Mouse (Mus musculus): Measurements from ENCODE around the gene March10. TPM values are rescaled to one million over a fixed set of nuclear protein-coding genes. Genes with fewer than 3 reads are reported as not detected.
A peak's percentile ranks its signal among the peaks of the same experiment; 100 is the strongest.

The March10 gene
- polyA plus RNA-seq, 1 experiment from 2014 or later: not detected

DNA sequence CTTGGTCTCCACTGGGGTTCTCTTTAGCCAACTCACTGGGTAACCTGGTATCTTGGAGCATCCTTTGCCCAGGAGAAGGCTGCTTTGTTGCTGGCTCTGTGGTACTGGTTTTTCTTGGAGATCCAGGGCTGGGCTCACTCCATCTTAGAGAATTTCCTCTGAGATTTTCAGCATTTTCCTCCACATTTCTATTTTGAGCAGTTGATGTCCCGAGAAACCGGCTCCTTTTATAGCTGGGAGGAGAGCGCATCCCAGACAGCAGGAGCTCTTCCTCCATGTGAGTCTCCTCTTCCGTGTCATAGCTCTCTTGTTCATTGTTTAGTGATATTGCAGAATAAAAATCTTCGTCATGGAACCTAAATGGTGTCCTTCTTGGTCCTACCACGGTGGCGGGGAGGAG is 66.2 kb downstream of the March10 start:
- no peak overlapping the region for H3K9ac ChIP-seq (ENCODE audit: low read length)
- no peak overlapping the region for H3K4me2 ChIP-seq (replicated peaks; ENCODE audit: low read depth)
- WGBS: 88% methylated on average over 7 of the region's 7 CpGs
- H3K9me3 ChIP-seq (ENCODE audit: control insufficient read depth, low read length): no peaks in the 10 kb centered on the region
- no peaks in the 10 kb centered on the region for H3K4me1 ChIP-seq (replicated peaks; ENCODE audit: control insufficient read depth, insufficient read depth)
- ATAC-seq (ENCODE audit: low FRiP score, low TSS enrichment) (no peak), DNase-seq (ENCODE audit: low spot score) (no peak)
- H3K27ac ChIP-seq (replicated peaks): no peak overlapping the region
- TF ChIP-seq CTCF (IDR thresholded peaks at IDR 0.05; ENCODE audit: low read depth): no peak
- no peak for TF ChIP-seq EP300 (optimal IDR thresholded peaks at IDR 0.05)
- no peaks in the 10 kb centered on the region for H3K36me3 ChIP-seq (ENCODE audit: control insufficient read depth, insufficient read depth, low read length)
- H3K4me3 ChIP-seq (ENCODE audit: low read depth, low read length): no peak overlapping the region
- no peaks in the 10 kb centered on the region for H3K27me3 ChIP-seq (ENCODE audit: control insufficient read depth, insufficient read depth, low read length)

DNA sequence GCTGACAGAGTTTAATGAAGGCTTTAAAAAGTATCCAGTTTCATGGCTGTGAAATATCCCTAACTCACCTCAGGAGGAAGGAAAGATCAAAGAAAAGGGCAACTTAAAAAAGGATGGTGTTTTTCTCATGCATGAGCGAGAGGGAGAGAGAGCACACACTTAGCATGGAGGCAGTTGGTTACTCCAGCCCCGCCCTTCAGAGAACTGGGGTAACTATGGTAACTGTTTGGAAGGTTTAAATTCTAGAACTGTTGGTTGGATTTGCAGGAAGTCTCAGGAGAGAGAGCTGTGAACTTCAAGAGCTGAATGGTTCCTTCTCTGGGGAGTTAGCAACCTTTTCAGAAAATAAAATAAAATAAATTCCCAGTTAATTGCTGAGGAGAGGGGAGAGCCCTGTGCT is 67.9 kb downstream of the March10 start:
- Histone ChIP-seq H3K9me3 (ENCODE audit: control insufficient read depth, low read length) (no peaks in the 10 kb centered on the region), H3K4me1 (replicated peaks; ENCODE audit: control insufficient read depth, insufficient read depth) (no peaks in the 10 kb centered on the region), H3K36me3 (ENCODE audit: control insufficient read depth, insufficient read depth, low read length) (no peaks in the 10 kb centered on the region), H3K9ac (ENCODE audit: low read length) (no peak overlapping the region), H3K4me2 (replicated peaks; ENCODE audit: low read depth) (no peak overlapping the region), H3K4me3 (ENCODE audit: low read depth, low read length) (no peak overlapping the region), H3K27me3 (ENCODE audit: control insufficient read depth, insufficient read depth, low read length) (no peaks in the 10 kb centered on the region), H3K27ac (replicated peaks) (no peak overlapping the region)
- TF ChIP-seq CTCF (IDR thresholded peaks at IDR 0.05; ENCODE audit: low read depth) (no peak), EP300 (optimal IDR thresholded peaks at IDR 0.05) (no peak)
- WGBS: 43% methylated on average over 2 of the region's 2 CpGs
- DNase-seq (ENCODE audit: low spot score) (no peak), ATAC-seq (ENCODE audit: low FRiP score, low TSS enrichment) (no peak)

DNA sequence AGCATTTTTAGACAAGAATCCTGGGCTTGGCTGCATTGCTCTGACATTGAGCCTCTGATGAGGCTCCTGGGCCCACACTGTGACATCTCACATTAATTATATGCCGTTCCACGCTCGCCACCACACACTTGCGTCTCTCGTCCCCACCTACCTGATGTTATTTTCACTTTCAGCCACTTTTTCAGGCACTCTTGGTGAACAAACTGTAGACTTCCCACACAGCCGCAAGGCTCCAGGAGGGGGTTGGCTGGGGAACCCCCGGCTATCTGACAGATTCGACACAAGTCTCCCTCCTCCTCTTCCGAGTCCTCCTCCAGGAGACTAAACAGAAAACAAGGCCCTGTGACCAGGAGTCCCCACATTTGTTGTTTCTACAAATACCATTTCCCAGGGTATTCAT is 71.3 kb downstream of the March10 start:
- Histone ChIP-seq H3K9ac (ENCODE audit: low read length) (no peak overlapping the region), H3K9me3 (ENCODE audit: control insufficient read depth, low read length) (no peaks in the 10 kb centered on the region), H3K4me2 (replicated peaks; ENCODE audit: low read depth) (no peak overlapping the region), H3K4me3 (ENCODE audit: low read depth, low read length) (no peak overlapping the region), H3K27me3 (ENCODE audit: control insufficient read depth, insufficient read depth, low read length) (no peaks in the 10 kb centered on the region), H3K27ac (replicated peaks) (no peak overlapping the region), H3K36me3 (ENCODE audit: control insufficient read depth, insufficient read depth, low read length) (no peaks in the 10 kb centered on the region), H3K4me1 (replicated peaks; ENCODE audit: control insufficient read depth, insufficient read depth) (no peaks in the 10 kb centered on the region)
- DNase-seq (ENCODE audit: low spot score): no peak
- TF ChIP-seq EP300 (optimal IDR thresholded peaks at IDR 0.05) (no peak), CTCF (IDR thresholded peaks at IDR 0.05; ENCODE audit: low read depth) (no peak)
- 89% methylated on average over 9 of the region's 9 CpGs for WGBS
- ATAC-seq (ENCODE audit: low FRiP score, low TSS enrichment): no peak

DNA sequence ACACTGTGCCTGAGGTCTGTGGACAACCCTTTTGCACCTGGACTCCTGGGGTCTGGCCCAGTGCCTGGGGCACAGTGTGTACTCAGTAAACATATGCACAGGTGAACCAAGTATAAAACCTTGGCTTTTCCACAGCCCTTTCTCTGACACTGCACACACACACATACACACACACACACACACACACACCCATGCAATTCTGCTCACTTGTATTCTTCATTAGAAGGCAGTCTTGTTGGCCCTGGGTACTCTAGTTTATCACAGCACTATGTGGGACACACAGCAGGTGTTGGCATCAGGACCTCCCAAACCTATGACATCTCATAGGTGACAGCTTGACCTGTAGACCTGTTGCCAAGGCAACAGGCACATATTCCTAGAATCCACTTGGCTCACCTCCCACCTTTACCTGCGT is 80.7 kb downstream of the March10 start:
- DNase-seq (ENCODE audit: low spot score) (peak; percentile 65), ATAC-seq (ENCODE audit: low FRiP score, low TSS enrichment) (peak; percentile 83)
- no peaks in the 10 kb centered on the region for H3K4me1 ChIP-seq (replicated peaks; ENCODE audit: control insufficient read depth, insufficient read depth)
- no peak overlapping the region for H3K4me3 ChIP-seq (ENCODE audit: low read depth, low read length)
- TF ChIP-seq CTCF (IDR thresholded peaks at IDR 0.05; ENCODE audit: low read depth) (no peak), EP300 (optimal IDR thresholded peaks at IDR 0.05) (no peak)
- H3K27me3 ChIP-seq (ENCODE audit: control insufficient read depth, insufficient read depth, low read length): no peaks in the 10 kb centered on the region
- whole genome bisulfite sequencing: 73% methylated on average over 1 of the region's 1 CpGs
- H3K9me3 ChIP-seq (ENCODE audit: control insufficient read depth, low read length): no peaks in the 10 kb centered on the region
- H3K9ac ChIP-seq (ENCODE audit: low read length): no peak overlapping the region
- H3K4me2 ChIP-seq (replicated peaks; ENCODE audit: low read depth): no peak overlapping the region
- no peaks in the 10 kb centered on the region for H3K36me3 ChIP-seq (ENCODE audit: control insufficient read depth, insufficient read depth, low read length)
- H3K27ac ChIP-seq (replicated peaks): no peak overlapping the region

DNA sequence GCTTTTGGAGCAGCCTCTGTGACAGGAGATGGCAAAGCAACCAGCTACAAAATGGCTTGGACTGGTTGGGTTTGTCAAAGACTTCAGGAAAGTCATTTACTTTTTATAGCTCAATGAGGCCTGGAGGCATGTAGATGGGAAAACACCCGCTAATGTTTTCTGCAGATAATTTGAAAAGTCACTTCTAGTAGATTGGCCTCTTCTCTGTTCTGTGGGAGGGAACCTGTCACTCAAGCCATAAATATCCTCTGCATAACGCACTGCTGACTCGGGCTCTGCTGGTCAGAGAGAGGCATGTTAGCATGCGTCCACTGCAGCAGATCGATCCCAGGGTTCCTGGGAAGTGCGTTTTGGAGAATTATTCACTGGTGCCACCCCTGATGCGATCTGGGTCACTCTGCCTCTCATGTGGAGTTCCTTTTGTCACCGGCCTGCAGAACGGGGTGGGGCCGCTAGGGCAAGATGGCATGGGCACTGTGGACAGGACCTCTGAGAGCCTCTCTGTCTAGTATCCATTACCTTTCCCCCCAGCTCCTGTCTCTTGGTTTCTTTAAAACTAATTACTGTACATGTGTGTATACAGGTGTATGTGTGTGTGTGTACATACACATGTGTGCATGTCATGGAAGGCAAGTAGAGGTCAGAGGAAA is 81.9 kb downstream of the March10 start:
- DNase-seq (ENCODE audit: low spot score): no peak
- no peaks in the 10 kb centered on the region for H3K36me3 ChIP-seq (ENCODE audit: control insufficient read depth, insufficient read depth, low read length)
- 66% methylated on average over 10 of the region's 10 CpGs for WGBS
- no peak overlapping the region for H3K4me2 ChIP-seq (replicated peaks; ENCODE audit: low read depth)
- H3K4me1 ChIP-seq (replicated peaks; ENCODE audit: control insufficient read depth, insufficient read depth): no peaks in the 10 kb centered on the region
- H3K27me3 ChIP-seq (ENCODE audit: control insufficient read depth, insufficient read depth, low read length): no peaks in the 10 kb centered on the region
- H3K9me3 ChIP-seq (ENCODE audit: control insufficient read depth, low read length): no peaks in the 10 kb centered on the region
- no peak for ATAC-seq (ENCODE audit: low FRiP score, low TSS enrichment)
- no peak overlapping the region for H3K9ac ChIP-seq (ENCODE audit: low read length)
- no peak overlapping the region for H3K27ac ChIP-seq (replicated peaks)
- no peak overlapping the region for H3K4me3 ChIP-seq (ENCODE audit: low read depth, low read length)
- TF ChIP-seq EP300 (optimal IDR thresholded peaks at IDR 0.05) (no peak), CTCF (IDR thresholded peaks at IDR 0.05; ENCODE audit: low read depth) (no peak)

DNA sequence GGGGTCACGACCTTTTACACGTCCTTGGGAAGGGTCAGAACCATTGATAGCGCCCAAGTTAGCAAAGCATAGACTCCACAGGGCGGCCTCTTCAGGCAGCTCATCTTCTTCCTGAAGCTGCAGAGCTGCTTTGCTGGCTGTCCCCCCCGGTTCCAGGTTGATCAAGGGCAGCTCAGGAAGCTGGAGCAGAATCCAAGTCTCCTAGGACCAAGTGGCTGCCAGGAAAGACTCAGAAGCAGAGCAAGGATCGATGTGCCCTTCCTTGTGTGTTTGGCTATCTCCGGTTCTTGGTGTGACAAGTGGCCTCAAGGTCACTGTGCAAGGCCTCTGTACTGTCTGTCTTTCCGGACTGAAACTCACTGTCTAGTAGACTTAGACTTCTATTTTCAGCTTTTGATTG is 82.7 kb downstream of the March10 start:
- no peaks in the 10 kb centered on the region for H3K4me1 ChIP-seq (replicated peaks; ENCODE audit: control insufficient read depth, insufficient read depth)
- no peak for DNase-seq (ENCODE audit: low spot score)
- no peaks in the 10 kb centered on the region for H3K27me3 ChIP-seq (ENCODE audit: control insufficient read depth, insufficient read depth, low read length)
- no peak overlapping the region for H3K27ac ChIP-seq (replicated peaks)
- no peak overlapping the region for H3K4me2 ChIP-seq (replicated peaks; ENCODE audit: low read depth)
- WGBS: 77% methylated on average over 8 of the region's 8 CpGs
- no peak overlapping the region for H3K9ac ChIP-seq (ENCODE audit: low read length)
- ATAC-seq (ENCODE audit: low FRiP score, low TSS enrichment): no peak
- no peaks in the 10 kb centered on the region for H3K9me3 ChIP-seq (ENCODE audit: control insufficient read depth, low read length)
- no peak for TF ChIP-seq CTCF (IDR thresholded peaks at IDR 0.05; ENCODE audit: low read depth)
- TF ChIP-seq EP300 (optimal IDR thresholded peaks at IDR 0.05): no peak
- H3K4me3 ChIP-seq (ENCODE audit: low read depth, low read length): no peak overlapping the region
- no peaks in the 10 kb centered on the region for H3K36me3 ChIP-seq (ENCODE audit: control insufficient read depth, insufficient read depth, low read length)

Measured in stomach, postnatal 0 days (tissue).